Mouse (Mus musculus): ENCODE results near the gene Cers5. TPM values are rescaled to one million over a fixed set of nuclear protein-coding genes. Genes with fewer than 3 reads are reported as not detected.

The Cers5 gene
- polyA plus RNA-seq, 1 experiment from 2014 or later, result 77.0 TPM

DNA sequence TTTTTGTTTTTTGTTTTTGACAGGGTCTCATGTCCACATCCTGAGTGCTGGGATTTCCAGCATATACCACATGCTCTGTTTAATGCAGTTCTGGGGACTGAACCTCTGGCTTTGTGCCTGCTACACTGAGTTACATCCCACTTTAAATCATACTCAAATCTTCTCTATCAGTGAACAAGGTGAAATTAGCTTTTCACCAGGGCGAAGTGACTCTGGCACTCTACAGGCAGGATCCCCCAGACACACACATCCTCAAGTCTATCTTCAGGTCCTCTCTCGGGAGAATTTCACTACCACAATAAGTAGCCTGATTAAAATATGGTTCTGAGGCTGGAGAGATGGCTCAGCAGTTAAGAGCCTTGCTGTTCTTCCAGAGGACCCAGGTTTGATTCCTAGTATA, 46.1 kb downstream of the Cers5 start:
- peak overlapping the region; percentile 83 for H3K4me2 ChIP-seq (replicated peaks; ENCODE audit: low read depth, low read length)
- ATAC-seq (ENCODE audit: insufficient number of reproducible peaks, insufficient read depth, low FRiP score, low read depth), result no peak
- no peaks in the 10 kb centered on the region for H3K27me3 ChIP-seq (ENCODE audit: control insufficient read depth, insufficient read depth, low read length)
- no peaks in the 10 kb centered on the region for H3K9me3 ChIP-seq (ENCODE audit: control insufficient read depth, low read depth, low read length)
- H3K4me3 ChIP-seq (ENCODE audit: low read depth, low read length), result peak overlapping the region; percentile 96
- H3K27ac ChIP-seq (ENCODE audit: low read length), result no peak overlapping the region
- peak overlapping the region; percentile 93; the same call in 1 of the 2 replicates for H3K9ac ChIP-seq (replicated peaks; ENCODE audit: low read depth, low read length)
- peaks cover 16% of the 10 kb centered on the region; the same call in 1 of the 2 replicates for H3K36me3 ChIP-seq (ENCODE audit: control insufficient read depth, insufficient read depth, low read length)
- H3K4me1 ChIP-seq (ENCODE audit: control insufficient read depth, insufficient read depth, low read length), result peaks cover 19% of the 10 kb centered on the region
- 75% methylated on average over 2 of the region's 2 CpGs for WGBS

- Histone ChIP-seq H3K4me1 (ENCODE audit: control insufficient read depth, insufficient read depth, low read length) (peaks cover 19% of the 10 kb centered on the region), H3K27ac (ENCODE audit: low read length) (peak within 1 kb of the TSS; percentile 87), H3K9me3 (ENCODE audit: control insufficient read depth, low read depth, low read length) (no peaks in the 10 kb centered on the region), H3K27me3 (ENCODE audit: control insufficient read depth, insufficient read depth, low read length) (no peaks in the 10 kb centered on the region), H3K9ac (replicated peaks; ENCODE audit: low read depth, low read length) (peak within 1 kb of the TSS; percentile 93), H3K4me2 (replicated peaks; ENCODE audit: low read depth, low read length) (peak within 1 kb of the TSS; percentile 83), H3K36me3 (ENCODE audit: control insufficient read depth, insufficient read depth, low read length) (peaks cover 16% of the 10 kb centered on the region; the same call in 1 of the 2 replicates), H3K4me3 (ENCODE audit: low read depth, low read length) (peak within 1 kb of the TSS; percentile 96)
- ATAC-seq (ENCODE audit: insufficient number of reproducible peaks, insufficient read depth, low FRiP score, low read depth), result peak; percentile 95
- under 1% methylated on average over 55 of the region's 68 CpGs for WGBS
Observed at GRCm38 (mm10) chr15:99725341-99726155, 47.1 kb downstream of the Cers5 start, which contains the start of gene Cox14. TSS of gene Cox14 (plus strand) at chr15:99725618.

DNA sequence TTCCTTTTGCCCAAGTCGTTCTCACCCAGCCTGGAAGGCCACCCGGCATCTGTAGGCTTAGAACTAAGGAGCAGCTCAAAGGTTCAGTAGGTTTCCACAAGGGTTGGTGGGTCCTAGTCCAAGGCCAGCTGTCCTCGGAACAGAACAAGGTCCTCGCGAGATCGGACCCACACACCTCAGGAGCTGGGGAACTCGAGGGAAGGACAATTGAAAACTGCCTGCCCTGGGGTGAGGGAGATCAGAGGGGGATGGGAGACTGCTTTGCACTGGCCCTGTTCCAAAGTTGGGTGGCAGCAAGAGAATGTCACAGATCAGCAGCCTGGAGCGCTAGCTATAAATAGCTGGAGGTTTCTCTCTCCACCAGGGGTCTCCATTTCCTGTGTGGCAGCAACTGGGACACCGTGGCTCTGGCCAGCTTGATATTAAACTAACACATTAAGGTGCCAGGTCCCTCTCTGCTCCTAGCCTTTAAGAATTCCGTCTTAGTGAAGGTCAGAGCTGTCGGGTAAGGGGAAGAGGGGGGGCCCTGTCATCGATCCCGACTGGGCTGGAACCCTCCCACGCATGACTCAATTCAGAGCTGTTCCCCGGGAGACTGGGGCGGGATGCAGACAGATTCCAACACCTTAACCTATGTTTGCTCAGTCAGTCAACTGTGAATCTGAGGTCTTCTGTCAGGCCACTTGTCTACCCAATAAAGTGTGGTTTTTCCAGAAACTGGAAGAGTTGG, 48.2 kb downstream of the Cers5 start:
- Histone ChIP-seq H3K9me3 (ENCODE audit: control insufficient read depth, low read depth, low read length) (no peaks in the 10 kb centered on the region), H3K4me1 (ENCODE audit: control insufficient read depth, insufficient read depth, low read length) (peaks cover 19% of the 10 kb centered on the region), H3K4me2 (replicated peaks; ENCODE audit: low read depth, low read length) (peak overlapping the region; percentile 67), H3K27ac (ENCODE audit: low read length) (peak overlapping the region; percentile 66; the same call in 1 of the 2 replicates), H3K9ac (replicated peaks; ENCODE audit: low read depth, low read length) (no peak overlapping the region; the same call in 1 of the 2 replicates), H3K27me3 (ENCODE audit: control insufficient read depth, insufficient read depth, low read length) (no peaks in the 10 kb centered on the region), H3K36me3 (ENCODE audit: control insufficient read depth, insufficient read depth, low read length) (peaks cover 16% of the 10 kb centered on the region; the same call in 1 of the 2 replicates), H3K4me3 (ENCODE audit: low read depth, low read length) (peak overlapping the region; percentile 96)
- whole genome bisulfite sequencing, result 11% methylated on average over 16 of the region's 16 CpGs
- peak; percentile 39; the same call in 1 of the 2 replicates for ATAC-seq (ENCODE audit: insufficient number of reproducible peaks, insufficient read depth, low FRiP score, low read depth)

- H3K27ac ChIP-seq (ENCODE audit: low read length), result peak overlapping the region; percentile 66; the same call in 1 of the 2 replicates
- no peaks in the 10 kb centered on the region for H3K9me3 ChIP-seq (ENCODE audit: control insufficient read depth, low read depth, low read length)
- H3K4me2 ChIP-seq (replicated peaks; ENCODE audit: low read depth, low read length), result peak overlapping the region; percentile 67; the same call in 1 of the 2 replicates
- H3K36me3 ChIP-seq (ENCODE audit: control insufficient read depth, insufficient read depth, low read length), result peaks cover 11% of the 10 kb centered on the region; the same call in 1 of the 2 replicates
- no peak for ATAC-seq (ENCODE audit: insufficient number of reproducible peaks, insufficient read depth, low FRiP score, low read depth)
- no peak overlapping the region for H3K4me3 ChIP-seq (ENCODE audit: low read depth, low read length)
- no peaks in the 10 kb centered on the region for H3K27me3 ChIP-seq (ENCODE audit: control insufficient read depth, insufficient read depth, low read length)
- H3K4me1 ChIP-seq (ENCODE audit: control insufficient read depth, insufficient read depth, low read length), result peaks cover 19% of the 10 kb centered on the region
- H3K9ac ChIP-seq (replicated peaks; ENCODE audit: low read depth, low read length), result no peak overlapping the region
- 26% methylated on average over 11 of the region's 11 CpGs for WGBS
Observed at GRCm38 (mm10) chr15:99723515-99724291, 49.0 kb downstream of the Cers5 start.

DNA sequence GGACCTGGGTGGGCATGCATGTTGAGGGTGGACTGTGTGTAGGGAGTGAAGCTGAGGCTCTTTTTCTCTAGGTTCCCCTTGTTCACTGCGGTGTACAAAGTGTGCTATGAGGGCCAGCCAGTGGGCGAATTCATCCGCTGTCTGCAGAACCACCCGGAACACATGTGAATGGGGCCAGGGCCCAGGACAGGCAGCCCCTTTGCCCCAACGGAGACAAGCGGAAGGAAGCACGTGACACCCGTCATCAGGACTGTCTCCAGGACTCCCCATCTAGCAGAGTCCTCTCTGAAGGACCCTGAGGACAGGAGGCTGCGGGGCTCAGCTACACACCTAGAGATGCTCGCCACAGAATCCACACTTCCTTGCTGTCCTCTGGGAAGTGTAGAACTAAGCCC, 49.6 kb downstream of the Cers5 start:
- H3K27ac ChIP-seq (ENCODE audit: low read length), result peak overlapping the region; percentile 66; the same call in 1 of the 2 replicates
- H3K27me3 ChIP-seq (ENCODE audit: control insufficient read depth, insufficient read depth, low read length), result no peaks in the 10 kb centered on the region
- no peak for ATAC-seq (ENCODE audit: insufficient number of reproducible peaks, insufficient read depth, low FRiP score, low read depth)
- no peaks in the 10 kb centered on the region for H3K9me3 ChIP-seq (ENCODE audit: control insufficient read depth, low read depth, low read length)
- no peak overlapping the region for H3K9ac ChIP-seq (replicated peaks; ENCODE audit: low read depth, low read length)
- H3K4me2 ChIP-seq (replicated peaks; ENCODE audit: low read depth, low read length), result no peak overlapping the region
- H3K4me1 ChIP-seq (ENCODE audit: control insufficient read depth, insufficient read depth, low read length), result peaks cover 19% of the 10 kb centered on the region
- H3K36me3 ChIP-seq (ENCODE audit: control insufficient read depth, insufficient read depth, low read length), result peaks cover 6% of the 10 kb centered on the region; the same call in 1 of the 2 replicates
- 65% methylated on average over 10 of the region's 10 CpGs for WGBS
- no peak overlapping the region for H3K4me3 ChIP-seq (ENCODE audit: low read depth, low read length)

DNA sequence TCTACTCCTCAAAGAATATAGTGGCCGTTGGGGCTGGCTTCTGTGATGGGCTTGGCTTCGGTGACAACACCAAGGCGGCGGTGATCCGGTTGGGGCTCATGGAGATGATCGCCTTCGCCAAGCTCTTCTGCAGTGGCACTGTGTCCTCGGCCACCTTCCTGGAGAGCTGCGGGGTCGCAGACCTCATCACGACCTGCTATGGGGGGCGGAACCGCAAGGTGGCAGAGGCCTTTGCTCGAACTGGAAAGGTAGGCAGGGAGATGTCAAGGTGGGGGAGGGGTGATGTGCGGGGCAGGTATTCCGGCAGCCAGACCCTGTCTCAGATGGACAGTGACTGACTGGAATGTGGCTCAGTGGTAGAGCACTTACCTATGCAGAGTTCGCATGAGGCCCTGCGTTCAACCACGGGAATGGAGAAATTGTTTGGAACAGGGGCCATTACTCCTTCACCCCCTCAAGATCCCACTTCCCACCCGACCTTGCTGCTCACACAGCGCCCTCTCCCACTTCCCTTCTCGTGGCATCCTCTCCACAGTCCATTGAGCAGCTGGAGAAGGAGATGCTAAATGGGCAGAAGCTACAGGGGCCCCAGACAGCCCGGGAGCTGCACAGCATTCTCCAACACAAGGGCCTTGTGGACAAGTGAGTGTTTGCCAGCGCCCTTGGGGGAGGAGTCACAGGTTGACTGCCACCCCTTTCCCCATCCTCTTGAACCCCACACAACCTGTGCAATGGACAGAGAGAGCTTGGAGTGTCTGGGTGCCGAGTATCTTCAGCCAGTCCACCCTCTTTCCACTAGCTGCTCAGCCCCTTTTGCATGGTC, 50.6 kb downstream of the Cers5 start:
- Histone ChIP-seq H3K36me3 (ENCODE audit: control insufficient read depth, insufficient read depth, low read length) (no peaks in the 10 kb centered on the region), H3K9me3 (ENCODE audit: control insufficient read depth, low read depth, low read length) (no peaks in the 10 kb centered on the region), H3K4me2 (replicated peaks; ENCODE audit: low read depth, low read length) (no peak overlapping the region), H3K4me1 (ENCODE audit: control insufficient read depth, insufficient read depth, low read length) (peaks cover 19% of the 10 kb centered on the region), H3K27ac (ENCODE audit: low read length) (no peak overlapping the region), H3K9ac (replicated peaks; ENCODE audit: low read depth, low read length) (no peak overlapping the region), H3K27me3 (ENCODE audit: control insufficient read depth, insufficient read depth, low read length) (no peaks in the 10 kb centered on the region), H3K4me3 (ENCODE audit: low read depth, low read length) (no peak overlapping the region)
- WGBS, result 74% methylated on average over 25 of the region's 25 CpGs
- no peak for ATAC-seq (ENCODE audit: insufficient number of reproducible peaks, insufficient read depth, low FRiP score, low read depth)

DNA sequence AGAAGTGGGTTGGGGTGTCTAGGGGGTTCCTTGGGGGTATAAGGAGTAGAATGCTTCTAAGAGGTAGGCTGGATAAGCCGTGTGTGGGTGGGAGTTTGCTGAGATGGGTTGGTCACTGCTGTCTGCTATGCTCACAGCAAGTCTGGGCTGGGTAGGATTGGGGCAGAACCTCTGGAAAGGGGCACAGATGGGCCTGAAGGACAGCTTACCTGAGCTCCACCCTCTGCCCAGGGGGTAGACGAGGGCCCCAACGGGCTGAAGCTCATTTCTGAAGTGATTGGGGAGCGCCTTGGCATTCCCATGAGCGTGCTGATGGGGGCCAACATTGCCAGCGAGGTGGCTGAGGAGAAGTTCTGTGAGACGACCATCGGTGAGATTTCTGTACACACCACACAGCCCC, 52.8 kb downstream of the Cers5 start:
- Histone ChIP-seq H3K27me3 (ENCODE audit: control insufficient read depth, insufficient read depth, low read length) (no peaks in the 10 kb centered on the region), H3K9me3 (ENCODE audit: control insufficient read depth, low read depth, low read length) (no peaks in the 10 kb centered on the region), H3K4me1 (ENCODE audit: control insufficient read depth, insufficient read depth, low read length) (peaks cover 19% of the 10 kb centered on the region), H3K36me3 (ENCODE audit: control insufficient read depth, insufficient read depth, low read length) (0 out of 2 replicates have a peak, but pooled peaks cover 3% of the 10 kb centered on the region), H3K27ac (ENCODE audit: low read length) (no peak overlapping the region), H3K4me2 (replicated peaks; ENCODE audit: low read depth, low read length) (no peak overlapping the region), H3K4me3 (ENCODE audit: low read depth, low read length) (no peak overlapping the region), H3K9ac (replicated peaks; ENCODE audit: low read depth, low read length) (no peak overlapping the region)
- 78% methylated on average over 8 of the region's 8 CpGs for WGBS
- no peak for ATAC-seq (ENCODE audit: insufficient number of reproducible peaks, insufficient read depth, low FRiP score, low read depth)
